Mouse (Mus musculus) liver, adult 2 months (tissue): ENCODE measurements at regions not wholly inside any gene's neighbourhood (a gene's known extent, or its start where the extent isn't known, plus 50 kb on each side); places are given as distances from the start of the nearest gene placed in this dataset.

ENCODE experiments used
- DNase-seq: peaks from one replicate; pipeline ENCODE4 v3.0.0-alpha.2; 2011; ENCODE audit warnings: low read depth, low spot score; ENCODE audit errors: extremely low read depth
- H3K27ac ChIP-seq: fragments of 200-500 bp; replicated peaks from 2 replicates; pipeline ENCODE4 v1.5.1; 2012; ENCODE audit warnings: low read depth, mild to moderate bottlenecking, control low read depth, inconsistent platforms, low read length; ENCODE audit not compliant: insufficient read depth
- H3K27me3 ChIP-seq: fragments of 200-500 bp; 2 replicates; pipeline ENCODE4 v1.6.1; 2012; ENCODE audit warnings: mild to moderate bottlenecking, moderate library complexity, low read length, inconsistent platforms; ENCODE audit not compliant: control insufficient read depth, insufficient read depth
- H3K36me3 ChIP-seq: fragments of 200-500 bp; 2 replicates; pipeline ENCODE4 v1.6.1; 2012; ENCODE audit warnings: low read length, inconsistent platforms; ENCODE audit not compliant: control insufficient read depth, insufficient read depth
- H3K4me1 ChIP-seq: fragments of 200-500 bp; 2 replicates; pipeline ENCODE4 v1.6.1; 2011; ENCODE audit warnings: low read length; ENCODE audit not compliant: control insufficient read depth, insufficient read depth
- H3K4me3 ChIP-seq: fragments of 200-500 bp; 2 replicates; pipeline ENCODE4 v1.5.1; 2011; ENCODE audit warnings: low read depth, mild to moderate bottlenecking, control low read depth, low read length, moderate library complexity; ENCODE audit not compliant: insufficient read depth
- H3K79me2 ChIP-seq: fragments of 200-500 bp; 2 replicates; pipeline ENCODE4 v1.6.1; 2012; ENCODE audit warnings: inconsistent platforms, mild to moderate bottlenecking, low read length, moderate library complexity; ENCODE audit not compliant: control insufficient read depth, insufficient read depth
- H3K9ac ChIP-seq: fragments of 200-500 bp; 2 replicates; pipeline ENCODE4 v1.6.1; 2012; ENCODE audit warnings: low read depth, mild to moderate bottlenecking, control low read depth, inconsistent platforms, low read length
- CTCF ChIP-seq: fragments of 200-500 bp; IDR thresholded peaks from 2 replicates; pipeline ENCODE4 v1.5.1; 2011; ENCODE audit warnings: low read depth, low read length, control low read depth
- POLR2A ChIP-seq: fragments of 200-500 bp; IDR thresholded peaks from 2 replicates; pipeline ENCODE4 v1.6.1; 2011; ENCODE audit warnings: low read length, control low read depth; ENCODE audit not compliant: insufficient read depth; ENCODE audit errors: extremely low read depth
- WGBS: fragments of 180-500 bp; shearing (Covaris S2); methylation state at CpG from one replicate; pipeline ENCODE4 v1.1.7; 2018; 5-methylcytosine and 5-hydroxymethylcytosine counted together

DNA sequence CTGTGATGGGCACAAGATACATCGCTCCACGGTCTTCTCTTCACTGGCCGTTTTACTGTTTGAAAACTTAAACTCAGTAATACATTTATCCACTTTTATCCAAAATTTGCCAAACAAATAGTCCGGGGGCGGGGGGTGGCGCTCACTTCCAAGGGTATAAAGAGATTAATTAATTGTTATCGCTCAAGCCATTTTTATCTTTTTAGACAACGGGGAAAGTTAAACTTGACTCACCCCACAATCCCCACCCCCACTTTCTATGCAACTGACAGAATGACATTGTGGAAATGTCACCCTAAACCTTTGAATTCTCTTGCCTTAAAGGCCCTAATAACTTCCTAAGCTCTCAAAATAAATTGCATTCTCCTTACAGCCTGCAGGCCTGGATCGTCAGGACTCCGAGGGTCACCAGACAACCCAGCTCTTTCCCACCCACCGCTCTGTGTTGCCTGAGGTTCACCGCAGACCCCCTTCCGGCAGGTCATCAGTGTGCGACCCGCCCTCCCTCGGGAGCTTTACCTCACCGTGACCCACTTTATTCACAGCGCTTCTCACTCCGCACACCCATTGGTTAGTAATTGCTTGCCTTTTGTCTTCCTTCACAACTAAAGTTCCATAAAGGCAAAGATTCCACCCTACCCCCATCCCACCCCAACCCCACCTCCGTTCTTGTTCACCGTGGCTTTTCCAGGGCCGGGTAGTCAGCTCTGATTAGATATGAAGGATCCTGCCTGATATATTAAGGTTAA is 93.0 kb upstream of the Hmcn1 start:
- Histone ChIP-seq H3K79me2 (no peaks in the 10 kb centered on the region), H3K9ac (no peak overlapping the region), H3K4me1 (no peaks in the 10 kb centered on the region), H3K36me3 (no peaks in the 10 kb centered on the region), H3K27me3 (peaks cover 2% of the 10 kb centered on the region; the same call in 1 of the 2 replicates), H3K4me3 (no peak overlapping the region), H3K27ac (no peak overlapping the region)
- TF ChIP-seq CTCF (no peak), POLR2A (no peak)
- WGBS, result 92% methylated on average over 22 of the region's 22 CpGs
- DNase-seq, result no peak

DNA sequence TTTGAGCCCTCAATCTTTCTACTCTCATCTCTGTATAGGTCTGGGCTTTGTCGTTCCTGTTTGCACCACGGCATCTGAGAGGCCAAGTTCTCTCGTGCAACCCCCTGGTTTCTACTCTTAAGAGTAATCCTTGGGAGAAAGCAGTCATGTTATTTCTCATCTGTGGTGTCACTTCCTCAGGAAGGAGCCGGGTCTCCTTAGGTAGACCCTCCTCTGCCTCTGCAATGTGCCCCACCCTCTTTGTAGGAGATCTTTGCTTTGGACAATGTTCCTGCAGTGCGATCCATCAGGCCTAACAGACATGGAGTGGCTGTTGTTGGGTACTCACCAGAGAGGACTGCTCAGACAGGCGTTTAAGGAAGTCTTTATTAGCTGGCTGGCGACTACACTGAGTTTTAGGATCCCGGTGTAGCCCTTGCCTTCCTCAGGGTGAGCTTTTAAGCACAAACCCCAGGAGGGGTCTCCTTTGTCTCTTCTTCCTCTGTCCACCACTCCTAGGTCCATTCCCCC is 94.0 kb upstream of the Hmcn1 start:
- Histone ChIP-seq H3K27ac (no peak overlapping the region), H3K79me2 (no peaks in the 10 kb centered on the region), H3K9ac (no peak overlapping the region), H3K4me1 (no peaks in the 10 kb centered on the region), H3K36me3 (no peaks in the 10 kb centered on the region), H3K27me3 (peaks cover 2% of the 10 kb centered on the region; the same call in 1 of the 2 replicates), H3K4me3 (no peak overlapping the region)
- DNase-seq, result no peak
- WGBS, result 80% methylated on average over 8 of the region's 8 CpGs
- no peak for TF ChIP-seq CTCF
- TF ChIP-seq POLR2A, result no peak

DNA sequence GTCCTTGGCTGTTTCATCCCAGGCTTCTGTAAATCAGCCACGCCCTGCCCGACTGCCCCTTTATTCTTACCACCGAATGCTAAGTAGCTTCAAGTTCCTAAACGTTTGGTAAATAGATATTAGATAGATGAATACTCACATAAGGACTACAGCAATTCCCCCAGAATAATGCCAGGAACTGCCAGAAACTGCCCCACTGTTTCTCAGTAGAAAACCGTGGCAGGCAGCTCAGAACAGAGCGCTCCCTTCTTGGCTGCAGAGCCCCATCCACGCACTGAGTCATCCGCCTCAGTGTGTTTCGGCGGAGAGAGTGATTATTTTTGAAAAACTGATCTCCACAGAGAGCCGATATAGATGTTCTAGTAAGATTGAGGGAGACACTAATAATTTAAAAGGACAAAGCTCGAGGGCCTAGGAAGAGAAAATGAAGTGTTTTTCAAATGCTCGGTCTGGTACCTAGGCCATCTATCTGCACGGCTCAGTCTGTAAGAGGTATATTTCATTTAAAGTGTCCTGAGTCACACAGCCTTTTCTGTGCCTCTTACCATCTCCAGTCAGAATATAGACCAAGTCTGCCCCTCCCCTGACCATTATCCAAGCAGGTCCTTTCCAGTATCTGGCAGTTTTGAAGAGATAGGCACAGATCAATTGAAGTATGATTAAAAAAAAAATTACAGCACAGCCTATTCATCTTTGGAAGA is 94.4 kb upstream of the Gm47985 start:
- H3K36me3 ChIP-seq, result no peaks in the 10 kb centered on the region
- TF ChIP-seq CTCF, result no peak
- no peak for TF ChIP-seq POLR2A
- H3K79me2 ChIP-seq, result no peaks in the 10 kb centered on the region
- H3K27me3 ChIP-seq, result peaks cover 2% of the 10 kb centered on the region; the same call in 1 of the 2 replicates
- H3K27ac ChIP-seq, result no peak overlapping the region
- no peak for DNase-seq
- WGBS, result 90% methylated on average over 14 of the region's 14 CpGs
- no peaks in the 10 kb centered on the region for H3K4me1 ChIP-seq
- H3K9ac ChIP-seq, result no peak overlapping the region
- no peak overlapping the region for H3K4me3 ChIP-seq

DNA sequence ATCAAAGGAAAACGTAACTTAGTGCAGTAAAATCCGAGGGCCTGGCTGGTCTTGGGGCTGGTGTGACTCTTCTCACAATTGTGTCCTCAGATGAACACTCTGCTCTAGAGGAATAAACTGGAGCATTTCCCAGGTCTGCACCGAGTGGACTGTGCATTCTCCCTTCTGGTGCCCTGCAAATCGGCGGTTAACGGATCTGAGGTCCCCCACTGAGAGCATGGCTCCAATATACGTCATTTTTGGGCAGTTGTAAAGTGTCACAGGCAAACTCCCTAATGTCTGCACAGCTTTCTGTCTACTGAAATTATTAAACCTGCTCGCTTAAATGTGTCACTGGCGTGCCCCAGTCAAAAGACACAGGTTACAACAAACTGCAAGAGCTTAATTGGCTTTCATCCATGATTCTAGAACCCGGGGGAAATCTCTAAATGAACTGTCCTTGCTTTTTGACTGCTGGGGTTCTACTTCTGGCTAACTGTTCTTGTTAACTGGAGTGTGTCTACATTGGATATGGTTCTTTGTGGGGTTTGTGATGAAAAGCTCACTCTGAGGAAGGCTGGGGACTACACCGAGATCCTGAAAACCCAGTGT is 93.7 kb upstream of the Gm47985 start:
- no peaks in the 10 kb centered on the region for H3K79me2 ChIP-seq
- no peaks in the 10 kb centered on the region for H3K36me3 ChIP-seq
- no peak overlapping the region for H3K4me3 ChIP-seq
- TF ChIP-seq POLR2A (no peak), CTCF (no peak)
- H3K4me1 ChIP-seq, result no peaks in the 10 kb centered on the region
- DNase-seq, result no peak
- H3K27ac ChIP-seq, result no peak overlapping the region
- H3K9ac ChIP-seq, result no peak overlapping the region
- peaks cover 2% of the 10 kb centered on the region; the same call in 1 of the 2 replicates for H3K27me3 ChIP-seq
- WGBS, result 93% methylated on average over 11 of the region's 11 CpGs

DNA sequence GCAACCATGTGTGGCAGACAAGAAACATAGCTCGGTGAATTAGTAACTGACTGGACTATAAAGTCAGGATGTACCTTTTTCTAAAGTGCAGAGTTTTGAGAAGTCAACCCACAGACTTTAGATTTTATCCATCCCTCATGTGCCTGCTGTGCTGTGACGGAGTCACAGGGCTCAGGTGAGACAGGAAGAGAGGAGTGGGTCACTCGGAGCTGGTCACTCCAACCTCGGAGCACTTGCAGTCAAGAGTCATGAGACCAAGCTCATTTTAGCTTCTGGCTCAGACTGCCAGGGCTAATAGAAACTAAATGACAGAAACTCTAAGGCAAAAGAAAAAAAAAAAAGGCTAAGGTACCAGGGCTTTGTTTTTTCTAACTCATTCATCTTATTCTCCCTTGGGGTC is 90.3 kb upstream of the Gm47985 start:
- H3K27ac ChIP-seq, result no peak overlapping the region
- DNase-seq, result no peak
- TF ChIP-seq POLR2A (no peak), CTCF (no peak)
- WGBS, result 83% methylated on average over 4 of the region's 4 CpGs
- no peak overlapping the region for H3K4me3 ChIP-seq
- peaks cover 2% of the 10 kb centered on the region; the same call in 1 of the 2 replicates for H3K4me1 ChIP-seq
- H3K27me3 ChIP-seq, result no peaks in the 10 kb centered on the region; the same call in 1 of the 2 replicates
- H3K79me2 ChIP-seq, result no peaks in the 10 kb centered on the region
- H3K9ac ChIP-seq, result no peak overlapping the region
- H3K36me3 ChIP-seq, result no peaks in the 10 kb centered on the region
